Mouse (Mus musculus) spleen, adult 2 months (tissue): Measurements from ENCODE around the gene Lyrm4. TPM values are rescaled to one million over a fixed set of nuclear protein-coding genes. Genes with fewer than 3 reads are reported as not detected.

Experiments
- DNase-seq, 2 experiments: peaks; one replicate each; pipeline versions ENCODE4 v3.0.0 to v3.0.0-alpha.2; 2012 to 2021; ENCODE audit warnings: low spot score in 2 of 2, low read depth in 1 of 2
- H3K27ac ChIP-seq: fragments of 200-500 bp; 2 replicates; pipeline ENCODE4 v1.5.1; 2012; ENCODE audit warnings: low read length, inconsistent platforms; ENCODE audit not compliant: insufficient read depth
- H3K27me3 ChIP-seq: fragments of 200-500 bp; 2 replicates; pipeline ENCODE4 v1.6.1; 2012; ENCODE audit warnings: mild to moderate bottlenecking, moderate library complexity, low read length, inconsistent platforms; ENCODE audit not compliant: control insufficient read depth, insufficient read depth
- H3K36me3 ChIP-seq: fragments of 200-500 bp; 2 replicates; pipeline ENCODE4 v1.6.1; 2012; ENCODE audit warnings: mild to moderate bottlenecking, low read length, inconsistent platforms; ENCODE audit not compliant: control insufficient read depth, insufficient read depth
- H3K4me1 ChIP-seq: fragments of 200-500 bp; 2 replicates; pipeline ENCODE4 v1.6.1; 2011; ENCODE audit warnings: inconsistent platforms; ENCODE audit not compliant: control insufficient read depth, insufficient read depth, insufficient read length
- H3K4me3 ChIP-seq: fragments of 200-500 bp; 2 replicates; pipeline ENCODE4 v1.5.1; 2011; ENCODE audit warnings: mild to moderate bottlenecking, inconsistent platforms; ENCODE audit not compliant: insufficient read depth, insufficient read length; ENCODE audit errors: extremely low read depth
- CTCF ChIP-seq: fragments of 200-500 bp; IDR thresholded peaks from 2 replicates; pipeline ENCODE4 v1.5.1; 2011; ENCODE audit warnings: mild to moderate bottlenecking, inconsistent platforms; ENCODE audit not compliant: insufficient read depth, insufficient read length, insufficient replicate concordance; ENCODE audit errors: extremely low read depth
- POLR2A ChIP-seq: fragments of 200-500 bp; IDR thresholded peaks from 2 replicates; pipeline ENCODE4 v1.6.1; 2011; ENCODE audit warnings: low read depth, low read length, inconsistent platforms
- WGBS: fragments of 180-500 bp; shearing (Covaris S2); methylation state at CpG from one replicate; pipeline ENCODE4 v1.1.7; 2018; 5-methylcytosine and 5-hydroxymethylcytosine counted together
- polyA plus RNA-seq: library from polyadenylated mRNA; depleted of rRNA; stranded (reverse); fragments of >200 nt; gene quantifications from 2 replicates; pipeline ENCODE4 v1.2.3, GENCODE M21; 2012

Gene Lyrm4
- polyA plus RNA-seq, 1 experiment, result 2.3 TPM

DNA sequence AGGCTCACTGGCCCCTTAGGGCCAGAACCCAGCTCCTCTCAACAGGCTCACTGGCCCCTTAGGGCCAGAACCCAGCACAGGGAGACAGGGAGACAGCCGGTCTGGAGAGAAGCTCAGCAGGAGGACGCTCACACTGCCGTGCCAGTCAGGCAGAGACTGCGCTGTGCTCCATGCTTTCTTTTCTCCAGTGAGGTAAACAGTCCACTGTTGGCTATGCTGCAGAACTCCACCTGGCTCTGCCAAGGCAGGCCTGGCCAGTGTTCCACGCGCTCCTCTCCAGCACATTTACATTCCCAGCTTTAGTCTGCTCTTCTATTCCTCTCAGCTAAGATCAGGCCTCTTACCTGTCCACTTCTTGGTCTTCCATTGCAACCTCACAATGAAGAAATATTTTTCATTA is 11.7 kb downstream of the Lyrm4 start:
- H3K4me1 ChIP-seq, result no peaks in the 10 kb centered on the region
- no peak overlapping the region for H3K4me3 ChIP-seq
- no peak for DNase-seq
- TF ChIP-seq CTCF, result no peak
- TF ChIP-seq POLR2A, result no peak
- 96% methylated on average over 6 of the region's 6 CpGs for WGBS
- H3K27ac ChIP-seq, result no peak overlapping the region
- H3K27me3 ChIP-seq, result no peaks in the 10 kb centered on the region
- no peaks in the 10 kb centered on the region for H3K36me3 ChIP-seq

DNA sequence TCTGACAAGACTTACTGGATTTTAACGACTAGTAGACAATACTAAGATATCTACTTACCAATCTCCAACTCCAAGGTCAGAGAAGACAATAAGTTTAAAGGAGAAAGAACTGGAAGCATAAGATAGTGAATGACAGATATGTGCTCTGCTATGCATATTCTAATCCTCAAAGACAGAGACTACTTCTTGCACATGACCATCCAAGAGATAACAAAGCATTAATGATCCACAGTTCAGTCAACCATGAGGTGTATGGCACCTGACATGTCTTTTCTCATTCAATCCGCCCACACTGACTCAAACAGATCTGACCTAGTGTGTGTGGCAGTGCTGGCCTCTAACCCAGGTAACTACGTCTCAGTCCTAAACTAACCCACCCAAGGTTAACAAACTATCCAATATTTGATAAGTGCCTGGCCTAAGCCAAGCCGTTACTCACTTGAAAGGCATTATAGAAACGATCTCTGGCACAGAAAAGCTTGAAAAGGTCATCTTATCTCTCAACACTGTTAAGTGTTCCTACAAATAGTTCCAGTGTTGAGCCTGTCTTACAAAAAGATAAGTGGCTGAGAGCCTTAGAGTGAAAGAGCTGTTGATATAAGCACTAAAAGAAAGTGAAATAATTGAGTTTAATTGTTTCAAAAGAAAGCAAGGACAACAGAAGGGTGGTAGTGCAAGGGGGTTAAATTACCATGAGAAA is 20.5 kb downstream of the Lyrm4 start:
- DNase-seq, result no peak
- Histone ChIP-seq H3K27me3 (no peaks in the 10 kb centered on the region), H3K27ac (no peak overlapping the region), H3K4me3 (no peak overlapping the region), H3K36me3 (no peaks in the 10 kb centered on the region; the same call in 1 of the 2 replicates), H3K4me1 (no peaks in the 10 kb centered on the region)
- TF ChIP-seq POLR2A (no peak), CTCF (no peak)
- 75% methylated on average over 5 of the region's 5 CpGs for WGBS

DNA sequence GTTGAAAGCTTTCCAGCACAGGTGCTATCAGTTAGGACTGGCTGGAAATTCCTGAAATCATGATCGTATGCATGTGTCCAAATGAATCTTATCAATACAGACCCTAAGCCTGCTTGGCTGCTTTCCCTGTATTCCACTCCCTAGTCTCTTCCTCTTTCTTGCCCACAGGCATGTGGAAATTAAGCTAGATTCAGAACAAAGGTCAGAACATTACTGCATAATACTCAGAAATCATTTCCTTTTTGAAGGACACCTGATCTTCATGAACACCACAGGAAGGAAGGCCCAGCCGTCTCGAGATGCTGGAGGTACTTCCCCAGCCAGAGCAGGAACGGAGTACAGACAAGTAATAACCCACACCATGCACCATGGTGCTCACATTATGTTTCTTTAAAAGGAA is 29.2 kb downstream of the Lyrm4 start:
- TF ChIP-seq POLR2A (no peak), CTCF (no peak)
- 10% methylated on average over 4 of the region's 4 CpGs for WGBS
- no peak overlapping the region for H3K27ac ChIP-seq
- peaks cover 1% of the 10 kb centered on the region; the same call in 1 of the 2 replicates for H3K36me3 ChIP-seq
- DNase-seq, result peak in 1 of 2 experiments; percentile 18
- H3K27me3 ChIP-seq, result no peaks in the 10 kb centered on the region
- no peaks in the 10 kb centered on the region; the same call in 1 of the 2 replicates for H3K4me1 ChIP-seq
- no peak overlapping the region for H3K4me3 ChIP-seq

DNA sequence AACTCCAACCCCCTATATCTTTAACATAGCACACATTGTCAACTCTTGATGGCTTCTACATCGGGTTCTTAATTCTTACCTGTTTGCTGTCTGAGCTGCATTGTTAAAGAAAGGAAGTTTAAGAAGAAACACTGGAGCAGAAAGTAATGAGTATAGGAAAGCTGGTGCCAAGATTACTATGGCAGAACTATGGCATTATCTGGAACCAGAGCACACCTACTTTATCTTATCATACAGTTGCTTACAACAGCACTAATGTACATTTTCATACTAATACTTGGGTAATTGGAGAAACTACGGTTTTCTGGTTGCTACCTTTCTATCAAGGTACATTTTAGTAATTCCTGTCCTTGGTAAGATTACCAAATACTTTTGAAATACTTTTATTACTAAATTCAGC is 29.9 kb downstream of the Lyrm4 start:
- H3K27ac ChIP-seq, result no peak overlapping the region
- H3K4me3 ChIP-seq, result no peak overlapping the region
- 81% methylated on average over 2 of the region's 2 CpGs for WGBS

DNA sequence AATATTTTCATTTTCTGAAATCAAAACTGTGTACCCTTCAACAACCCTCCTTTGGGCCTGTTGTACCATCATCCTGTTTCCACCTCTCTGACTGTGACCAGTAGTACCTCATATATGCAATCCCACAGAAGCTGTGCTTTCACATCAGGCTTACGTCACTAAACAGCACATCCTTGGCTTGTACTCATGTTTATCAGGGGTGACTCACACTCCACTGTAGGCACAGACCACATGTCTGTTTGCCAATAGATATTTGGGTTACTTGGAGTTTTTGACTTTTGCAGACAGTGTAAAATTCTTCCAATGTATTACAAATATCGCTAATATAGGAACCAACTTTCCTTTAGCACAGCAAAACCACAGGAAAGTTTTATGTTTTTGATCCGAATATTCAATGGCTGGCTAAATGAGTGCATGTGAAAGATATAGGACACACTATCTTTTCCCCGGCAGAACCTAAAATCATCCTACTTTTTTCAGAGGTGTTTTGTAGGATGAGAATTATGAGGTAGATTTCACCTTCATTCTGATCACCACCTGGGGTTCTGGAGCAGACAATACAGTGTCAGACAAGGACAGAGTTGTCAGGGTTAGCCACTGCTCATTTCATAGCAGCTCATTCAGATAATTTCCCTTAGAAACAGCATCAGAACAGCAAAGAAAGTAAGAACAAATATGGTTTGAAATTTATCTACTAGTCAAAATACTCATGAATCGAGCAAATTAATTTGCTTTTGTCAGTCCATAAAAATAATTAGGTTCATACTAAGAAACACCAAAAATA is 30.5 kb downstream of the Lyrm4 start:
- peaks cover 3% of the 10 kb centered on the region; the same call in 1 of the 2 replicates for H3K36me3 ChIP-seq
- H3K27ac ChIP-seq, result no peak overlapping the region
- no peak for DNase-seq
- 88% methylated on average over 5 of the region's 5 CpGs for WGBS
- no peak overlapping the region for H3K4me3 ChIP-seq
- no peaks in the 10 kb centered on the region; the same call in 1 of the 2 replicates for H3K4me1 ChIP-seq
- no peaks in the 10 kb centered on the region for H3K27me3 ChIP-seq
- TF ChIP-seq POLR2A (no peak), CTCF (no peak)

More for the DNA sequence above, 29.9 kb downstream of the Lyrm4 start:
- Histone ChIP-seq H3K36me3 (peaks cover 3% of the 10 kb centered on the region; the same call in 1 of the 2 replicates), H3K27me3 (no peaks in the 10 kb centered on the region), H3K4me1 (no peaks in the 10 kb centered on the region; the same call in 1 of the 2 replicates)
- TF ChIP-seq CTCF (no peak), POLR2A (no peak)
- no peak for DNase-seq

- no peaks in the 10 kb centered on the region; the same call in 1 of the 2 replicates for H3K4me1 ChIP-seq
- H3K27me3 ChIP-seq, result no peaks in the 10 kb centered on the region
- DNase-seq, result no peak
- H3K36me3 ChIP-seq, result peaks cover 3% of the 10 kb centered on the region; the same call in 1 of the 2 replicates
- no peak for TF ChIP-seq POLR2A
- no peak for TF ChIP-seq CTCF
- no peak overlapping the region for H3K4me3 ChIP-seq
- no peak overlapping the region for H3K27ac ChIP-seq
- 96% methylated on average over 3 of the region's 3 CpGs for WGBS
These were observed 31.4 kb downstream of the Lyrm4 start for GRCm38 (mm10) chr13:36085971-36086370.

GRCm38 (mm10) chr13:36084701-36085100 is 32.6 kb downstream of the Lyrm4 start:
- H3K27ac ChIP-seq, result no peak overlapping the region
- H3K4me1 ChIP-seq, result no peaks in the 10 kb centered on the region; the same call in 1 of the 2 replicates
- no peak for TF ChIP-seq POLR2A
- no peak for TF ChIP-seq CTCF
- no peak overlapping the region for H3K4me3 ChIP-seq
- H3K27me3 ChIP-seq, result no peaks in the 10 kb centered on the region
- no peak for DNase-seq
- H3K36me3 ChIP-seq, result peaks cover 2% of the 10 kb centered on the region; the same call in 1 of the 2 replicates
- WGBS, result 93% methylated on average over 3 of the region's 3 CpGs
